Mouse (Mus musculus): ENCODE data around the gene Pax8. TPM values are rescaled to one million over a fixed set of nuclear protein-coding genes. Genes with fewer than 3 reads are reported as not detected.

Gene Pax8
- polyA plus RNA-seq, 1 experiment from 2014 or later = 3.3 TPM

DNA sequence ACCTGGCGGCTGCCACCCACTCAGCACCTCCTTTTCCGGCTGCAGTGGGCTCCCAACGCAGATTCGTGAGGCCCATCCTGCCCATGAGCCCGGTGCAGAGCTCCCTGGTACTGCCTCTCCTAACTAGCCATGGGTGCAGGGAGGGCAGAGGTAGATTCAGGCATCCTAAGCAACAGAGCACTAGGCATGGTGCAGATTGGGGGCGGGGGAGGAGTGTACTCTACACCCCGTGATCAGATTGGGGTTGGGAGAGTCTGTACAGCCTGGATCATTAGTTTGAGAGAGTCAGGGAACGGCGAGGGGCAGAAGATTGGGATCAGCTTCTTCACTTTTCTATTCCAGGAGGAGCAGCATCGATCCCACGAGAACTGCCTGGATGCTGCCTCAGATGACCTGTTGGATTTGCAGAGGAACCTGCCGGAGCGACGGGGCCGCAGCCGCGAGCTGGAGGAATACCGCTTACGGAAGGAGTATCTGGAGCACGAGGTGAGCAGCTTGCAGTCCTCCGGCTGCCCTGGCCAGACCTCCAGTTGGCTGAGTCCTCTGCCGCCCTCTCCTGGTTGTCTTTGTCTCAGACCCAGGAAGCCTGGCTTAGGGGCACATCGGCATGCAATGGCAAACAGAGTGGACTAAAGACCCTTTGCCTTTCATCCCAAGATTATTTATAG lies 69.9 kb downstream of the Pax8 start:
- peak; percentile 83 for ATAC-seq (replicated peaks)
- peaks cover 6% of the 10 kb centered on the region for H3K4me1 ChIP-seq

DNA sequence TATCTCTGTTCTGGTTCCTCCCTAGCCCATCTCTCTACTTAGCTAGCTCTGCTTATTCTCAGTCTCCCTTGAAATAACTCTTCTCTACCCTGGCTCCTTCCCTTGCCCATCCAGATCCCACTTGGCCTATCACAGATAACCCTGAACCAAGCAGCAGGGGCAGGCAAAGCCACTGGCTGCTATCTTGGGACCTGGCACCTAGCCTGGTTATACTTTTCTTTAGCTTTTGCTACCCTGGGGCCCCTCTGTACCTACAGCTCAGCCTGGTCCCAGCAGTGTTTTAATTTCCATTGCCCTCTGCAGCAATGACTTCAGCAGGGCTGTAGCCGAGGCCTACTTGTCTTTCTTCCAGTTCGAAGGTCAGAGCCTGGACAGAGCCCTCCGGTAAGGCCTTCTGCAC lies 74.7 kb downstream of the Pax8 start:
- Histone ChIP-seq H3K9me3 (no peaks in the 10 kb centered on the region), H3K4me3 (no peak overlapping the region), H3K27me3 (replicated peaks) (no peaks in the 10 kb centered on the region), H3K27ac (no peak overlapping the region), H3K4me2 (no peak overlapping the region), H3K9ac (no peak overlapping the region), H3K4me1 (peaks cover 6% of the 10 kb centered on the region), H3K36me3 (replicated peaks) (no peaks in the 10 kb centered on the region)
- no peak for ATAC-seq (replicated peaks)
- WGBS = 91% methylated on average over 3 of the region's 3 CpGs

More for the DNA sequence above, 69.9 kb downstream of the Pax8 start:
- WGBS = 11% methylated on average over 23 of the region's 23 CpGs
- Histone ChIP-seq H3K9me3 (no peaks in the 10 kb centered on the region), H3K27ac (no peak overlapping the region), H3K36me3 (replicated peaks) (no peaks in the 10 kb centered on the region), H3K4me3 (peak overlapping the region; percentile 21), H3K27me3 (replicated peaks) (no peaks in the 10 kb centered on the region; the same call in 1 of the 2 replicates), H3K4me2 (peak overlapping the region; percentile 55), H3K9ac (peak overlapping the region; percentile 41; the same call in 1 of the 2 replicates)

DNA sequence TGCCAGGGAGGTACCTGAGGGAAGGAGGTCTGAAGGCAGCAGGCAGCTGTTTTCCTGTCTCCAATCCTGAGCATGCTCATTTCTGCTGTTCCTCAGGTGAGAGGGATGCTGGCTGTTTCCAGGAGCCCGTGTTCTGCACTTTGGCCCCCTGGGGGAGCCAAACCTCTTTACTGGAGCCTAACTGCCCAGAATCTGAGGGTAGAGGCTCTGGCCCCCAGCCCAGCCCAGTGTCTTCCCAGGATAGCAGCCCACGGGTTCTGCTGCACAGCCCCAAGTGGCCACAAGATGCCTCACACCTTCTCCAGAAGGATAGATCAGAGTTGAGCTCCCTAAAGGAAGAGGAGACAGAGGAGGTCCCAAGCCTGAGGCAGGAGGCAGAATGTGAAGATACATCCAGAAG lies 78.3 kb downstream of the Pax8 start:
- 18% methylated on average over 2 of the region's 2 CpGs for WGBS
- no peak overlapping the region for H3K4me3 ChIP-seq
- no peaks in the 10 kb centered on the region for H3K27me3 ChIP-seq (replicated peaks)
- no peaks in the 10 kb centered on the region for H3K36me3 ChIP-seq (replicated peaks)
- H3K4me1 ChIP-seq = no peaks in the 10 kb centered on the region
- no peak overlapping the region for H3K4me2 ChIP-seq
- no peak for ATAC-seq (replicated peaks)
- H3K9me3 ChIP-seq = no peaks in the 10 kb centered on the region
- H3K9ac ChIP-seq = no peak overlapping the region
- H3K27ac ChIP-seq = no peak overlapping the region

DNA sequence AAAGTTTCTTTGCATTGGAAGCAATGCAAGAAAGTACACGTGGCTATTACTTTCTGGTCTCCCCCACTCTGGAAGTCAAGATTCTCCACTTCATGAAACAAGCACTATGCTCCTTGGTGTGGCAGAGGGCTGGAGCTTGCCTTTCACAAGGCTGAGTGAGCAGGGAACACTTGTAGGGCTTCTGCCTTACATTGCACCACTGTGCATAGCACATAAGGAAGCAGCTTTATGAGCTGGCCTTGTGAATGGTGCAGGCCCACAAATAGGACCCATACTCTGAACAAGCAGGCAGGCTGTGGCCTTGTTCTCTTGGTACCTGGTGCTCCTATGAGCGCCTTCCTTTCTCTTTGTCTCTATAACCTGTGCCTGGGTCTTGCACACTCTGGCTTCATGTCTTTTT lies 82.1 kb downstream of the Pax8 start:
- Histone ChIP-seq H3K9me3 (no peaks in the 10 kb centered on the region), H3K4me3 (no peak overlapping the region), H3K4me2 (no peak overlapping the region), H3K27me3 (replicated peaks) (no peaks in the 10 kb centered on the region), H3K9ac (no peak overlapping the region), H3K27ac (no peak overlapping the region), H3K36me3 (replicated peaks) (no peaks in the 10 kb centered on the region), H3K4me1 (no peaks in the 10 kb centered on the region)
- WGBS = 83% methylated on average over 2 of the region's 2 CpGs
- no peak for ATAC-seq (replicated peaks)

DNA sequence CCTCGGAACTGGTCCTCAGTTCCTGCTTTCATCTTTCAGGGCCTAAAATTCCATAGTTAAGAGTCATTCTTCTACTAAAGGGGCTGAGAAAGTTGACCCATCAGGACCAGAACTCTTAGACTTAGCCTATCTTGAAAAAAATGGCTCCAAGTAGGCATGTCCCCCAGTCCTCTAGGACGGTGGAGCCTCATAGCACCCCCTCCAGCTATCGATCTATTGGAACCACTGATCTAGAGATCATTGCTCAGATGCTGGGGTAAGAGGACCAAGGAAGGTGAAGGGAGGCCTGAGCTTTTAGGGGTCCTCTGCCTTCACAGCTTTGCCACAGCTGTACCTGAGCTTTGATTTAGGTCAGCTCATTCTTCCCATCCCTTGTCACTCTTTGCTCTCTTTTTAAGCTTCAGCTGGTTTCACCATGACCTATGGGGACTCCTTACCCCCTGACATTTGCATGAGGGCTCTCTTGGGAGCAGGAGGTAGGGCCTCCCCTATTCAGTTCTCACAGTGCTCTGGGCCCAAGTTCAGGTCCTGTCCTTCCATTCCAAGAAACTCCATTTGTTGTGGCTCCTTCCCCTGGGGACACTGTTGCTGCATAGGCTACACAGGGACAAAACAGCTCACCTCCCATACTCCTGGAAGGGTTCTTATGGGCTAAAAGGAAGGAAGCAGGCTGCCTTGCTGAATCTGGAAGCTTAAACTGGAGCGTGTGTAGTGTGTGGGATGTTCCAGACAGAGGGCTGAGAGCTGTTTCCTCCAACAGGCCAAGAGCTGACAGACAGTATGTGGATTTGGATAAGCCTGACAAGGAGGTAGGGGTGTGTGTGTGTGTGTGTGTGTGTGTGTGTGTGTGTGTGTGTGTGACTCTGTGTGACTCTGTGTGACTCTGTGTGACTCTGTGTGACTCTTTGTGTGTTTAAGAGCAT lies 87.8 kb downstream of the Pax8 start:
- ATAC-seq (replicated peaks) = no peak
- H3K27ac ChIP-seq = no peak overlapping the region
- H3K27me3 ChIP-seq (replicated peaks) = no peaks in the 10 kb centered on the region
- H3K4me3 ChIP-seq = no peak overlapping the region
- no peaks in the 10 kb centered on the region for H3K9me3 ChIP-seq
- no peaks in the 10 kb centered on the region for H3K4me1 ChIP-seq
- H3K36me3 ChIP-seq (replicated peaks) = no peaks in the 10 kb centered on the region
- no peak overlapping the region for H3K9ac ChIP-seq
- no peak overlapping the region for H3K4me2 ChIP-seq
- WGBS = 95% methylated on average over 4 of the region's 4 CpGs

DNA sequence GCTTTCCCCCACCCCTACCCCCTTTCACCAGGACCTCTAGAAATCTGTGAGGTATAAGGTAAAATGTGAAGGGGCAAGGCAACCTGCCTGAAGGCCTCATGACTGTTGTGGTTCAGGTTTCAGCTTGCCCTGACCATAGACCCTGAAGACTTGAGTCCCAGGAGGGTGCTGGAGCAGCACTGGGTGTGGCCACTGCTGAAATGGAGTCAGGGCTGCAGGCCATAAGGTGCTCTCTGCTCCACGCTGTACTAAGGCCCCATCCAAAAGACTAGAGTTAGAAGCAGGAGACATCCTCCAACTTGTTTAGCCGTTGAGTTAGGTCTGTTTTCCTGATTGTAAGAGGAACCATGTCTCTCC lies 88.5 kb downstream of the Pax8 start:
- Histone ChIP-seq H3K27me3 (replicated peaks) (no peaks in the 10 kb centered on the region), H3K4me2 (no peak overlapping the region), H3K9ac (no peak overlapping the region), H3K36me3 (replicated peaks) (no peaks in the 10 kb centered on the region), H3K27ac (no peak overlapping the region), H3K4me1 (no peaks in the 10 kb centered on the region), H3K4me3 (no peak overlapping the region), H3K9me3 (no peaks in the 10 kb centered on the region)
- ATAC-seq (replicated peaks) = no peak
- WGBS = 88% methylated on average over 2 of the region's 2 CpGs

DNA sequence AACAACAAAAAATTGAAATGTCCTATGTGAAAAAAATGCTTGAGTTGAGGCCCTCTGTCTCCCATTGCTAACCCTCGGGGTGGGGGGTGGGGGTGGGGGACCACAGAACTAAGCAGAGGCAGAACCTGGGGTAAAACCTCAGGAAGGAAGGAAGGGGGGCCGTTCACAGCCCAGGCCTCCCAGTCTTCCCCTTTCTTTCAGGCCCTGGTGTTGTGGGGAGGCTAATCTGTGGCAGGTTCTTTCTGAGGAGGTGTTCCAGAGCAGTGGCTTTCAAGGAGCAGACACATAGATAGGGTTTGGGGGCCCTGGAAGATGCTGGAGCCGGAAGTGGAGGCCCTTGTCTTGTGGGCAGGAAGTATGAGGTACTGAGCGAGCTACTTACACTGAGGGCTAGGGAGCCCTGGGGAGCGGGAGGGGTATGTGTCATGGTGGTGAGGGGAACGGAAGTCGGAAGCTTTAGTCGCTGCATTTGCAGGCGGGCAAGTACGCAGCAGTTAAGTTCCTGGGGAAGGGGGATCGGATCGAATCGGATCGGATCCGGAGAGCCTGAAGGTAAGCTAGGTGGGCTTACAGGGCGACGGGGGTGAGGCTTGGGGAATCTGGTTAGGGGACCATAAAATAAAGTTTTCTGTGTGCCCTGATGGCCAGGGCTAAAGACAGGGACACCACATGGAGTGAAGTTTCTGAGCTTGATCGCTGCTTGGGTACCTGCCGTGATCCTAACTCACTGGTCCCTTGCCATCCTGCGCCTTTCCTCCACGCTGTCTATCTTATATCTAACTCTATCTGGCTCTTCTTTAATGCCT lies 89.0 kb downstream of the Pax8 start:
- no peaks in the 10 kb centered on the region for H3K4me1 ChIP-seq
- H3K27me3 ChIP-seq (replicated peaks) = no peaks in the 10 kb centered on the region
- H3K9me3 ChIP-seq = no peaks in the 10 kb centered on the region
- no peak overlapping the region for H3K4me3 ChIP-seq
- ATAC-seq (replicated peaks) = no peak
- H3K27ac ChIP-seq = no peak overlapping the region
- WGBS = 87% methylated on average over 21 of the region's 21 CpGs
- no peak overlapping the region for H3K4me2 ChIP-seq
- no peak overlapping the region for H3K9ac ChIP-seq
- no peaks in the 10 kb centered on the region for H3K36me3 ChIP-seq (replicated peaks)

DNA sequence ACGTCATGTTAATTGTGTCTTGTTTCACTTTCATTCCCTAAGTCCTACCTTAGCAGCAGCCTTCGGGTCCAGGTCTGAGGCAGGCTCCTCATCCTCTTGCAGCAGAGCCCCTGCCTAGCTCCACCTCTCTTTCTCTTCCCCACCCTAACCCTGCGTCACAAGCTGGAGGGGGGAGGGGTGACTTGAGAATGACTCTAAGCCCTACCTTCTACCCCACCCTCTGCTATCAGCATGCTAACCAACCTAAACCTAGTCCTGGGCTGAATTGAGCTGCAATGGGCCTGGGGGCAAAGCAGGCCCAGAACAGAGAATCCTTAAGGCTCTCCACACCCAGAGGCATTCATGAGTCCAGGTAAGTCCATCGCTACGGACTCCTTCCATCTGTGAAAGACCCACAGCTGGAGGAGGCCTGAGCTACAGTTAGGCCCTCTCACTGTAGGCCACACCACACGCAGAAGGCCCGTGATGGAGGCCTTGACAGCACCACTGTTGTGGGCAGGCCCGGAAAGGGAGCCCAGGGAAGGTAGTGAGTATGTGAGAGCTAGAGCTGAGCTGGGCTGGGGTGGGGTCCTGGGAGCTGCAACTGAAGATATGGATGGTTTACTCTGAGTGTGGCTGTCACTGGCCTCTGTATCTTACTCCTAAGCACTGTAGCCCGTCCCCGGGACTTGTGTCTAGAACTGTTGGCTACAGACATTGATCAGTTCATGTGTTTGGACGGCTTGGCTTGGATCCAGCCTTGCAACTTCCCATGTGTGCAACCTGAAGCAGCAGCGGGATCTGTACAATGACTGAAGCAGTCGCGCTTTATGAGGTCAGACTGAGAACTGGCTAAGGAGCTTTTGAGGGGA lies 90.1 kb downstream of the Pax8 start:
- WGBS = 86% methylated on average over 14 of the region's 14 CpGs

DNA sequence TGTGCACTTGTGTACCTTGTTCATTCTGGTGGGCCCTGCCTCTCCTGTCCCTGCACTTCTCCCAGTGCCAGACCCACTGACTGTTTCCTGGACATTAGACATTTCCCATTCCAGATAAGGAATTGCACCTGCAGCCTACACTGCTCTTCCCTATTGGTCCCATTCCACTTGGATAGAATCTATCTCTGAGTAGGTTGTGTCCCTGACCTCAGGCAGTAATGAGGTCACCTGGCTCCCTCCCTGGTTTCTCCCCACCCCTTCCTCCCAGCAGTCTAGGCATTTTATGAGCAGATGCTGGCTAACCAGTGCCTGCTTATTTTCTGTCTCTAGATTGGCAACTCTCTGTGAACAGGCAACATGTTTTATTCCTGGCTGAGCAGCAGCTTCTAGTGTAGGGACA lies 91.0 kb downstream of the Pax8 start:
- no peaks in the 10 kb centered on the region for H3K27me3 ChIP-seq (replicated peaks)
- no peaks in the 10 kb centered on the region for H3K36me3 ChIP-seq (replicated peaks)
- no peaks in the 10 kb centered on the region for H3K4me1 ChIP-seq
- no peak overlapping the region for H3K9ac ChIP-seq
- no peaks in the 10 kb centered on the region for H3K9me3 ChIP-seq
- H3K27ac ChIP-seq = no peak overlapping the region
- no peak overlapping the region for H3K4me2 ChIP-seq
- H3K4me3 ChIP-seq = no peak overlapping the region
- no peak for ATAC-seq (replicated peaks)

More for the DNA sequence above, 90.1 kb downstream of the Pax8 start:
- Histone ChIP-seq H3K9ac (no peak overlapping the region), H3K27me3 (replicated peaks) (no peaks in the 10 kb centered on the region), H3K4me2 (no peak overlapping the region), H3K36me3 (replicated peaks) (no peaks in the 10 kb centered on the region), H3K27ac (no peak overlapping the region), H3K9me3 (no peaks in the 10 kb centered on the region), H3K4me3 (no peak overlapping the region), H3K4me1 (no peaks in the 10 kb centered on the region)
- ATAC-seq (replicated peaks) = no peak

DNA sequence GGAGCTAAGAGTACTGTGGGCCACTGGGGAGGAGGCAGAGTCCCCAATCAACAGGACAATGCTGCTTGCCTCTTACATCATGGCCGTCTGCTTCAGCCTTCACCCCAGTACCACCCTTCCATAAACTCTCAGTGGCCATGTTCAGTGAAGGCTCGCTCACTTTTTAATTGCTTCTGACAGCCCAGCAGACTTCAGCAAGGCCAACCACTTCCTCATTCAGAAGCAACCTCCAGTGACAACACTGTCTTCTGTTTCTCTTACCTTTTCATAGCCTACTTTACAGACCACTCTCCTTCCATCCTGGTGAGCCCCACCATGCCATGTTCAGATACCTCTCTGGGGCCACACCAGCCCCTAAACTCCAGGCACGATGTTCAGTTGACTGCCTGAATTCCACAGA lies 91.8 kb downstream of the Pax8 start:
- no peaks in the 10 kb centered on the region for H3K36me3 ChIP-seq (replicated peaks)
- ATAC-seq (replicated peaks) = no peak
- no peaks in the 10 kb centered on the region for H3K4me1 ChIP-seq
- no peak overlapping the region for H3K4me2 ChIP-seq
- H3K27ac ChIP-seq = no peak overlapping the region
- H3K27me3 ChIP-seq (replicated peaks) = no peaks in the 10 kb centered on the region
- no peak overlapping the region for H3K4me3 ChIP-seq
- WGBS = 81% methylated on average over 3 of the region's 3 CpGs
- H3K9me3 ChIP-seq = no peaks in the 10 kb centered on the region
- no peak overlapping the region for H3K9ac ChIP-seq

DNA sequence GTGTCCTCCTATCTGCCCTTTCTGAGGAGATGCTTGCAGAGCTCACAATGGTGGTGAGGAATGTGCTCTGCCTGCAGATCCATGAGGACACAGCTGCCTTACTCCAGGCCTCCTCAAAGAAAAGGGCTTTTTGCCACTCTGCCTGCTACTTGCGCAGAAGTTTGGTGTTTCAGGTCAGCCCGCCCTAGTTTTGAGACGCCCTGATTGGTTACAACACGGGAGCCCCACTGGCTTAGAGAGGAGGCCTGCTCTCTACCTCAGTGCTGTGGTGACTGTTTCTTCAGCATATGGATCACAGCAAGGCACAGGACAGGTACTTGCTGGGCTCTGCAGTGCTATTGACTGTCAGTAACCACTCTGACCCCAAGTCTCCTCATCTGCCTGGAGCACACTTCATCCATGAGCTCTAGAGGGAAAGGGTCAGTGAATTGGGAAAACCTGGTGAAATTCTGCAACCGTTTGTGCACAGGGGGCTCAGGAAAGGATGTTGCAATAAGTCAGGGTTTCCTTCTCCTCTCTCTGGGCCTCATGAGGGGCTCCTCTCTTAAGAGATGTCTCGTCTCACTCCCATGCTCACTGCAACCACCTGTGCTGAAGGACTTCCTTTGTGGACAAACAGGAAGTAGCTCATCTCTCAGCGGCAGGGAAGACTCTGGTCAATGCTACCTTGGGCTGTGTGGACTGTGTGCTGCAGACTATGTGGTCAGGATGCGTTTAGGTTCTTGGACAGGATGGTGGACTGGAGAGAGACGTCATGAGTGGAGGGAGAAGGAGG lies 92.8 kb downstream of the Pax8 start:
- Histone ChIP-seq H3K9me3 (no peaks in the 10 kb centered on the region), H3K36me3 (replicated peaks) (no peaks in the 10 kb centered on the region), H3K27ac (no peak overlapping the region), H3K9ac (no peak overlapping the region), H3K4me2 (no peak overlapping the region), H3K4me1 (no peaks in the 10 kb centered on the region), H3K27me3 (replicated peaks) (no peaks in the 10 kb centered on the region), H3K4me3 (no peak overlapping the region)
- 79% methylated on average over 9 of the region's 9 CpGs for WGBS
- no peak for ATAC-seq (replicated peaks)

Measured in midbrain, embryonic 15.5 days (tissue).